Mouse (Mus musculus) right cerebral cortex, postnatal 10 days (tissue): ENCODE measurements around the gene Cps1.
A peak's percentile ranks its signal among the peaks of the same experiment; 100 is the strongest.

Source experiments
- DNase-seq, 2 experiments: peaks; one replicate each; pipeline ENCODE4 v3.0.0; 2021; ENCODE audit warnings: low spot score in 2 of 2

Cps1 gene

GRCm38 (mm10) chr1:67234861-67235260 lies 112.0 kb downstream of the Cps1 start:
- no peak for DNase-seq

GRCm38 (mm10) chr1:67235468-67236217 lies 112.8 kb downstream of the Cps1 start:
- peak in 1 of 2 experiments; percentile 29 for DNase-seq

GRCm38 (mm10) chr1:67238446-67238845 lies 115.6 kb downstream of the Cps1 start:
- no peak for DNase-seq

- no peak for DNase-seq
Observed at GRCm38 (mm10) chr1:67238941-67239340, 116.1 kb downstream of the Cps1 start.

GRCm38 (mm10) chr1:67265222-67265621 lies 142.4 kb downstream of the Cps1 start:
- DNase-seq: no peak

- no peak for DNase-seq
Observed at GRCm38 (mm10) chr1:67267972-67268371, 145.1 kb downstream of the Cps1 start.

- no peak for DNase-seq
Observed at GRCm38 (mm10) chr1:67268450-67268849, 145.6 kb downstream of the Cps1 start.

GRCm38 (mm10) chr1:67276270-67276669 lies 153.4 kb downstream of the Cps1 start:
- DNase-seq: no peak
